Mouse (Mus musculus) B cell, adult 62 days (primary cell): ENCODE data around the gene Clk1. TPM values are rescaled to one million over a fixed set of nuclear protein-coding genes. Genes with fewer than 3 reads are reported as not detected.

Source experiments
- total RNA-seq: library from RNA; stranded (reverse); gene quantifications from 4 replicates; pipeline ENCODE4 v1.2.4, GENCODE M21; 2023

Clk1 gene
- total RNA-seq = 1,519 to 1,569 TPM (median 1,542 TPM) in 4 replicates

DNA sequence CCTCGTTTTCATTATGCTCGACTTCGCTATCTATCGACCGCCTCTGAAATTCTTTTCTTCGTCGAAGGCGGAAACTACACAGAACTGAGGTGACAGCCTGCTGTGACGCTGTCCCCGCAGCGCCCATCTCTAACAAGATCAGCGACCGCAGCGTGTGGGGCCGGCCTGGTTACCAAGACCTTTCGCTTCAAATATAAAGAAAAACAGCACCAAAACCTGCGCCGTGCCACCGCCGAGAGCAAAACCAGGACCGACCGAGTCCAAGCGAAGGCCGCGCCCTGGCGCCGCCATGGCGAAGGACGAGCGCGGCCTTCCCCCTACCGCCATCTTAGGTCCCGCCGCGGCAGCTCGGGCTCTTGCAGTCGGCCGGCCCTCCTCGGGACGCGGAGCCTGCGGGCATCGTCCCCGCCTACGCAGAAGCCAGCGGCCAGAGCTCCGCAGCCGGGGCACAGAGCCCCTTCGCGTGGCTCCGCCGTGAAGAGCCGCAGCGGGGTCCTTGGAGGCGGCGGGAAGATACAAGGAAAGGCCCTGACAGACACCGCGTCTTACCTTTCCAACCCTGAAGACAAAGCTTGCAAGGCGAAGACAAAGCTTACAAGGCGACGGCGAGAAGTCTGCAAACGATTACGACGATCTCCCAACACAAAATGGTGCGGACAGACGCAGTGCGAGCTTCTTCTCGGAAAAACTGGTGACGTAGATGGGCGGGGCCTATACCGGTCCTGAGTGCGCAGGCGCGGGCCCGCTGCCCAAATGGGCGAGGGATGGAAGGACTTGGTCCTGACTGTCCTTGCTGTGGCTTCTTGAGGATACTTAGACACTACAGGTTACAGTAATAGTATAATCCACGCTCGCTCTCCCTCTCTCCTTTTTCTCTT is at the start of gene Clk1:
Gene Clk1, minus strand, starts transcription at position 696 of the 878 bp plus-strand sequence.

DNA sequence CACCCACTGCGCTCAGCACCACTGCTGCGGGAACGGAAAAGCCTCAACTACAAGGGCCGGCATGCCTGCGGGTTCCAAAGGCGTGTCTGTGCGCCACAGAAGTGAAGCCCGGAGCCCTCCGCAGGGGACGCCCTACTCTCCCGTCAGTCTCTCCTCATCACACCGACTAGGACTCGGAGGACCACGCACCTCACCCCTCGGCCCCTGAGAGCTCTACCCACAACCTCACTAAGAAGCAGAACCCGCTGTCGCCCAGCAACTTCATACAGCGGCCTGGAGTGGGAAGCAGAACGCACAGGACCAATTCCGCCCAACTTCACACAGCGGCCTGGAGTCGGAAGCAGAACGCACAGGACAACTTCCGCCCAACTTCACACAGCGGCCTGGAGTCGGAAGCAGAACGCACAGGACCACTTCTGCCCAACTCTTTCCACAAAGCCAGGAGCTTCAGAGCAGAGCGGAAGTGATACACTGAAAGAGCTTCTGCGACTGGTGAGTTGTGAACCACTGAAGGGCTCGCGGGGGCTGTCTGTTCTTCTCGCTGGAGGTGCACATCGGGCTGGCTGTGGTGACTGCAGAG is 21.4 kb upstream of the Clk1 start, which contains the start of the genes Nif3l1 and Ppil3:
Gene Nif3l1, plus strand, starts transcription at position 9 of the 580 bp plus-strand sequence.
Gene Ppil3, minus strand, starts transcription at position 344 of the 580 bp plus-strand sequence.

DNA sequence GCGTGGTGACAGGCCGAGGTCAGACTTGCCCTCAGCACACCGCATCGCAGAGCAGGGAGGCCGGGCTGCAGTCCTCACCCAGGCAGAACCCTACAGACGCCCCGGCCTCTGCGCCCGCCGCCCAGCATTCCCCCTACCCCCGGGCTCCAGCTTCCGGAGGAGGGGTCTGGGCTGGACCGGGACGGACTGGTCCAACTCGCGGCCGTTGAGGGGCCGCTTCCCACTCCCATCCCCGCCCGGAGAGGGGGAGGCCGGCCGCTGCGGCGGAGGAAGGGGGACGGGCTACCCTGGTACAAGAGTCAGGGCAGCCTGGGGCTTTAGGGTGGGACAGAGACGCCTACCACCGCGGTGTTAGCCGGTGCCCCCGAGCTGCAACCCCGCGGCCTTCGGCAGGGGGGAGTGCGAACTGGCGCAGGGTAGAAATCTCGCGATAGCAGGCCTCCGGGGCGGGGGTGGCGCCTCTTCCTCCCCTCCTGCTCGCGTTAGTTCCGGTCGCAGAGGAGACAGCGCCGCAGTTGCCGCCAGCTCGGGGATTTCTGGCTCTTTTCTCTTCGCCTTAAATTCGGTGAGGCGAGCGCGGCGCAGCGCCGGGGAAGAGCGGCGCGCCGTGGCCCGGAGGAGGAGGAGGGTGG is 31.1 kb downstream of the Clk1 start, which contains the start of gene Bzw1:
Gene Bzw1, plus strand, starts transcription at position 247 of the 632 bp plus-strand sequence.

Other genes starting within 250 kb of the Clk1 start
- 0.91 to 1.1 TPM (median 1.0 TPM) in 4 replicates for gene Aox4, start 213.7 kb downstream of the Clk1 start, total RNA-seq
- not detected in 4 replicates for gene Aox2, start 145.7 kb downstream of the Clk1 start, total RNA-seq
- gene Bzw1, start 31.2 kb downstream of the Clk1 start, total RNA-seq = 156 to 176 TPM (median 167 TPM) in 4 replicates
- gene Nif3l1, start 21.1 kb upstream of the Clk1 start, total RNA-seq = 11.7 to 16.4 TPM (median 14.6 TPM) in 4 replicates
- 19.0 to 25.7 TPM (median 24.2 TPM) in 4 replicates for gene Ppil3, start 21.4 kb upstream of the Clk1 start, total RNA-seq
- 20.2 to 27.8 TPM (median 23.0 TPM) in 4 replicates for gene Orc2, start 81.0 kb upstream of the Clk1 start, total RNA-seq
- gene Fam126b, start 162.3 kb upstream of the Clk1 start, total RNA-seq = 14.0 to 22.4 TPM (median 16.0 TPM) in 4 replicates
- 29.2 to 33.0 TPM (median 30.7 TPM) in 4 replicates for gene Ndufb3, start 162.3 kb upstream of the Clk1 start, total RNA-seq